Mouse (Mus musculus): Measurements from ENCODE around the gene Hes7.

Hes7 gene

DNA sequence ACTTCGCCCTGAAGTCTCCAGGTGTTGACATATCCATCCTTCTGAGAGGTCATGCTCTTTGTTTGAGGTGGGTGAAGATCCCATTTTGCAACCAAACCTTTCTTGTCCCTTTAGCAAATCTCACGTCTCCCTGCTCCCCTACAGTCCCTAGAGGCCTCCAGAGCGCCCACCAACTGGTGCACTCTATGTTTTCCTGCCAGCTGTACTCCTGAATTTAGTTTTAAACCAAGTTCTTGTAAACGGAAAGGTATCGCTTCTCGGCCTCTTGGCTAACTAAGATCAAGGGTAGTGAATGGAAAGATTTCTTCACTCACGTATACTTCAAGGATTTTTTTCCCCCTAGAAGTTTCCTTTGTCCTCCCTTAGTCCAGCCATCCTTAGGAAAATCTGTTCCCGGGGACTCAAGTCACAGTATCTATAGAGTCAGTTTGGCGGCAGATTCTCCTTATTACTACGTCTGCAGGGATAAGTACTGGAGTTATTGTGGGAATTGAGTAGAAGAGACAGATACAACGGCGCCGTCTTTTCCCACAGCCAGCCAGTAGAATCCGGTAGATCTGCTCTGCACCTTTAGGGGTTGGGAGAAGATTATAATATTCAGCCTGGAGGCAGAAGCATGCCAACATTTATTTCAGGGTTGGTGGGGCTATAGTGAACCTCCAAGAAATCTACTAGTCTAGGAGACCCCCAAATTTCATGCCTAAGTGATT, 603 bp upstream of the Hes7 start:
- DNase-seq: no peak

DNA sequence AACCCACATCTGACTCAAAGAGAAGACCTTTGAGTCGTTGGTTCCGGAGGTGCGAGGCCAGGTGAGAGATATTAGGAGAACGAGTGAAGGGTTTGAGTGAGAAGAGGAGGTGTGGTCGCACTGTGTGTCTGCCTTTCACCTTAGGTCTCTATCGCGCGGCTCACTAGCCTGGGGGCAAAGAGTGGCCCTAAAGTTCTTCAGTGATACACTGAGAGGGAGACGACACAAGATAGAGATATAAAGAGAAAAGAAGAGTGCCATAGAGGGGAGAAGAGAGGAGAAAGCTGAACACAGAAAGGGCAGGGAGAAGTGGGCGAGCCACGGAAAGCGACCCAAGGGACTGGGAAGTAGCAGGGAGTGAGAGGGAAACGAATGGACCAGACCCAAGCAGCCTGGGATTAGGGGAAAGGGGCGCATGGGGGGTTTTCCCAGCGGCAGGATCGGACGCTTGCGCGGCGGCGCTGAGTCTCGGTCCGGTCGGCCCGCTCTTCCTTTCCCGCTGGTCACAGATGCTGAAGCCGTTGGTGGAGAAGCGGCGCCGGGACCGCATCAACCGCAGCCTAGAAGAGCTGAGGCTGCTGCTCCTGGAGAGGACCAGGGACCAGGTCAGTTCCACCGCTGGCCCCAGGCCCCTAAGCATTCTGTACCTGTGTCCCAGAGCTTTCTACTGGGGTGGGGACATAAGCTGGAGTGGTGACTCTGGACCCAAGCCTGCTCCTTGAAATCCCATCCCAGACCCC, 967 bp downstream of the Hes7 start:
- no peak for DNase-seq

DNA sequence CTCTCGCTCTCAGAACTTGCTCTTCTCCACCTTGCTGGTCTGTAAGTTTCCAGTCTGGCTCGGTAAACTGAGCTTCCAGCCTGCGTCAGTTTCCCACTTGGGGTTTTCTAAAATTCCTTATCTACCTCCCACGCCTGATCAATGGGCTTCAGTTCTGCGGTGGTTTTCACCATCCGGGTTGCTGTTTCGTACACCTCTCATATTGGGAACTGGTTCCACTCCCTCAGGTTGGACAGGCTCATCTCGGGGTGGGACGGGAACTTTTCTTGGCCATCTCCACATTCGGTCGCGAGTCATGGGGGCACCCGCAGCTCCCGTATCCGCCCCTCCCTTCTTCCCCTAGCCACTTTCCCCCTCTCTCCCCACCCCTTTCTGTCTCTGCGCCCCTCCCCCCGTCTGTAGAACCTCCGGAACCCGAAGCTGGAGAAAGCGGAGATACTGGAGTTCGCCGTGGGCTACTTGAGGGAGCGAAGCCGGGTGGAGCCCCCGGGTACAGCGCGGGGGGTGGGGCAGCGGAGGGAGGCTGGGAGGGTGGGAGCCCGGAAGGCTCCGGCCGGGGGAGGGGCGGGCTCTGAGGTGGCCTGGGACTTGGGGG, 1.6 kb downstream of the Hes7 start:
- DNase-seq: no peak

DNA sequence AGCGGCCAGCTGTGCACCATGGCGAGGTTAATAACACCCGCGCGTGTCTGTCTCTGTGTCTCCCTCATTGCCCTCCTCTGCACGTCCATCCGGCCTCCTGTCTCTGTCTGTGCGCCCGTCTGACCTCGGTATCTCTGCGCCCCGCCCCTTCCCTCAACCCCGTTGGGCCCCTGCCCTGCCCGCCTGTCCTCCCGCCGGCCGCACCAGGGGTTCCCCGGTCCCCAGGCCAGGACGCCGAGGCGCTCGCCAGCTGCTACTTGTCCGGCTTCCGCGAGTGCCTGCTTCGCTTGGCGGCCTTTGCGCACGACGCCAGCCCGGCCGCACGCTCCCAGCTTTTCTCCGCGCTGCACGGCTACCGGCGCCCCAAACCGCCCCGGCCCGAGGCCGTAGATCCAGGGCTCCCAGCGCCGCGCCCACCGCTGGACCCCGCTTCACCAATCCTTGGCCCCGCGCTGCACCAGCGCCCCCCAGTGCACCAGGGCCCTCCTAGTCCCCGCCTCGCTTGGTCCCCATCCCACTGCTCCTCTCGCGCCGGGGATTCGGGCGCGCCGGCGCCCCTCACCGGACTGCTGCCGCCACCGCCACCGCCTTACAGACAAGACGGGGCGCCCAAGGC, 2.2 kb downstream of the Hes7 start, which contains the start of gene 9130213A22Rik:
9130213A22Rik (minus strand) TSS at position 254 of the 616 bp plus-strand sequence.
- peak; percentile 91 to 92 for DNase-seq

DNA sequence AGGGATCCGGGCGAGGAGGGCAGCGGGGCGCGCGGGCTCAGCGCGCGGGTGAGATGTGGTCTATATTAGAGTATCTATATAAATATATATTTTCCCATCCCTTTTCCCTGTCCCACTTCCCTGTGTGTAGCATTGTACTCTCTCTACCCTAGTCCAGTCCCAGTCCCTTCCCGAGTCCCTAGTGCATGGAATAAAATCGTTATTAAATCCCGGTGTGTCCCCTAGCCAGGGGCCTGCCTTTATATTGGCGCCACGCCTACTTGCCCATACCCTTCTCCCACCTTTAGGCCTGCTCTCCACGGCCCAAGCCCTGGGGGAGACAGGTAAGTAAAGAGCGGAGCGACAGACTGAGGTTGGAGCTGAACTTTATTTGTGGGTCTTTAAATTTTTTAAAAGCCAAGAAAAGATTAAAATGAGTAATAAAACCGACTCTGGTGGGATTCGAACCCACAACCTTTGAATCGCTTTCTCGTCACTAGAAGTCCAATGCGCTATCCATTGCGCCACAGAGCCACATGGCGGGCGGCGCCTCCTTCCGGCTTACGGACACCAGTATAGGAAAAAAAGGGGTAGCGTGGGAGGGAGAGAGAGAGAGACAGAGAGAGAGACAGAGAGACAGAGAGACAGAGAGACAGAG, 3.0 kb downstream of the Hes7 start:
- peak; percentile 89 to 91 for DNase-seq

DNA sequence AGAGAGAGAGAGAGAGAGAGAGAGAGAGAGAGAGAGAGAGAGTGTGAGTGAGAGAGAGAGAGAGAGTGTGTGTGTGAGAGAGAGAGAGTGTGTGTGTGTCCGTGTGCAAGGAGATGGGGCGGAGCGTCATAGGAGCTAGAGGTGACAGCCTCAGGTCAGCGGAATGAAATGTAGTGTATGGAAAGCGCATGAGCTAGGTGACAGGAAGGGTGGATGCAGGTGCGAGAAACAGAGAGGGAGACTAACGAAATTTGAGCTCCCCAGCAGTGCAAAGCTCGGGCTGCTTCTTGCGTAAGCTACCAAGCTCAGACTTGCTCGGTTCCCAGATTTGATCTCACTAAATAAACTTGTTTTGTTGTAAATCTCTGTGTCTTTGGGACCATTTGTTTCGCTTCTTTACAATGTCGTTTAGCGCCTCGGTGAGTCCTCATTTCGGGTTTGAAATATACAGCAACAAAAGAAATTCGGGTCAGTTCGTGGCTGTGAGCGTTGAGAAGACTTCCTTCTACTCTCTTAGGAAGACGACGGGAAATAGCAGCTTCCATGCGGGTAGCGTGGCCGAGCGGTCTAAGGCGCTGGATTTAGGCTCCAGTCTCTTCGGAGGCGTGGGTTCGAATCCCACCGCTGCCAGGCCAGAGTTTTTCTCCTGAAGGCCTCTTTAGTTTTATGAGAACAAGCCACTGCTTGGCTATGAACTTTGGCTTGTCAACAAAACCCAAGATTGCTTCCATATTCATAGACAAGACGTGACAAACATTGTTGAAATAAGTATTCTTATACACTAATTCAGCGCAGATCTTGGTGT, 3.7 kb downstream of the Hes7 start:
- DNase-seq: peak; percentile 88 to 89

DNA sequence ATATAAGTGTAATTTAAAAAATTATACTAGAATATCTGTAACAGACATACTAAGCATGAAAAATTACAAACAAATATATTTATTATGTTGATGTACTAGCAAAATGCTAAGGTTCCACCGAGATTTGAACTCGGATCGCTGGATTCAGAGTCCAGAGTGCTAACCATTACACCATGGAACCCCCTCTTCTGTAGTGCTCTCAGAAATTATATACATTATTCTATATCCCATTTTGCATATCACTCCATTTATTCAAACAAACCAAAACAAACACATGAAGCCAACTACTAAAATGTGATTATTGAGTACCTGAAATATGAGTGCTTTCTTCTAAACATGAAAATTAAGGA, 4.3 kb downstream of the Hes7 start:
- peak in 1 of 2 experiments; percentile 63 for DNase-seq

DNA sequence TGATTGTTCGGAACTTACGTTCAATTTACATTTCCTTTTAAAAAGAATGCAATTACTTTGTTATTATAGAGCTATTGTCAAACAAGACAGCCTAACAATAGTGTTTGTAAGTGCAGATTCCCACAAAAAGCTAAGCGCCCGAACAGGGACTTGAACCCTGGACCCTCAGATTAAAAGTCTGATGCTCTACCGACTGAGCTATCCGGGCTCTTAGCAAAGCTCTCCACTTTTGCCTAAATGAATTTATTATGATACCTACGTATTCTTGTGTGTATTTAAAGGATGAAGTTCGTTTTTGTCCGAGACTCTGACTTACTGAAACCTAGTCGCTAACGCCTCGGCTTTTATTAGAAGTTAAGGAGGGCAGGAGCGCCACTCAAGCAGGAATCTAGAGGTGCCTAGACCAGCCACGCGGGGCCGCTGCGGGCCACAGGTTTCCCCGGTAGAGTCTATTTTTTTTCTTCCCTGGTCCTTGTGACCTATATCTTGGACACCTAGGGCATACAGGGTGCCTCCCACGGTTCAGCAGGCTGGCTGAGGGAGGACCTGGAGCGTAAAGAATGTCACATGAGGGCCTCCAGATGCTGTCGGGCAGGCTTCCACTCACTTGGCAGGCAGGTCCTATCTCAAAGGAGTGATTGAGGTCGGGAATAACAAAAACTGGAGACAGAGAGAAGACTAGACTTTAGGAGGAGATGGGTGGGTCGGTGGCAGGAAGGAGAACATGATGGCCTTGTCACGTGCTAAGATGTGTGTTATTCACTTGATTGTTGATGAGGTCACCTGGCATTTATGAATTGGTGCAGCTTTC, 5.0 kb downstream of the Hes7 start:
- DNase-seq: peak; percentile 85 to 87

DNA sequence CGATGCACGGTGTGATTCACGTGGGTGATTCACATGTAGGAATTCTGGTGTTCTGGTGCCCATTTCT, 5.5 kb downstream of the Hes7 start, which contains the start of gene Aloxe3:
Aloxe3 (plus strand) TSS at position 45 of the 67 bp plus-strand sequence.
- DNase-seq: no peak

DNA sequence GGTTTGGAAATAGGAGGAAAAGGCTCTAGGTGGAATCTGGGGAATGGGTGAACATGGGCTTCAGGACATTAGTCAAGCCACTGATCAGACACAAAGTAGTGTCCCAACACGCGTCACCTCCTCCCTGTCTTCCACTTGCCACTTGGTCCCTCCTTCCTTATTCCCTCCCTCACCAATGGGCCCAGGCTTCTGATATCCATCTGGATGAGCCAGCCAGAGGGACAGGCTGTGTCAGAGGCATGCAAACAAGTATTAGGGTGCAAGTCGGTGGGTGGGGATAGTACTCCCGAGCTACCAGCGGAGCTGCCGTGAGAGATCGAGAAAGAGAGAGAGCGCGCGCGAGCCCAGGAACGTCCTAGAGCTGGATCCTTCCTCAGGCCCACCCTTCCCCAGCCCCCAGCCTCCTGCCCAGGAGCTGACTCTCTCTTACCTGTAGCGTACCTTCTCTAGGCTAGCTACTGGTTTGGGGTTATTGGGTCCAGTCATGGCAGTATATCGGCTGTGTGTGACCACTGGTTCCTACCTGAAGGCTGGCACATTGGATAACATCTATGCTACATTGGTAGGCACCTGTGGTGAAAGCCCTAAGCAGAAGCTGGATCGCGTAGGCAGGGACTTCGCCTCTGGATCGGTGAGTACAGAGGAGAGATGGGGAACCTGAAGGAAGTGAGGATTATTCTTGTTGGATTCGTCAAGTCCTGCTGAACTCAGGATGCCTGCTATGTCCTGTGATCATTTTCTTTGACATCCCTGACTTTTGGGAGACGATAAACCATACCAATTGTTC, 5.9 kb downstream of the Hes7 start:
- DNase-seq: no peak

DNA sequence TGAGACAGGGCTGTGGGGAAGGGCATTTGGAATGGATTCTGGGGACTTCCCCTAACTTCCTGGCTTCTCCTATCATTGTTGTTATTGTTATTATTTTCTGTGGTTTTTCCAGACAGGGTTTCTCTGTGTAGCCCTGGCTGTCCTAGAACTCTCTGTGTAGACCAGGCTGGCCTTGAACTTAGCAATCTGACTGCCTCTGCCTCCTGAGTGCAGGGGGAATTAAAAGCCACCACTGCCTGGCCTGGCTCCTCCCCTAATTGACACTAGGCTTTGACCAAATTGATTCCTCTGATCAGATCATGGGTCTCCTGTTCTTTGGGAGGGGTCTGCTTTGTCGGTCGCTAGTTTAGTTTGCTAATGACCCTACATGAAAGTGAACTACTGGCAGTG, 6.5 kb downstream of the Hes7 start:
- DNase-seq: no peak

DNA sequence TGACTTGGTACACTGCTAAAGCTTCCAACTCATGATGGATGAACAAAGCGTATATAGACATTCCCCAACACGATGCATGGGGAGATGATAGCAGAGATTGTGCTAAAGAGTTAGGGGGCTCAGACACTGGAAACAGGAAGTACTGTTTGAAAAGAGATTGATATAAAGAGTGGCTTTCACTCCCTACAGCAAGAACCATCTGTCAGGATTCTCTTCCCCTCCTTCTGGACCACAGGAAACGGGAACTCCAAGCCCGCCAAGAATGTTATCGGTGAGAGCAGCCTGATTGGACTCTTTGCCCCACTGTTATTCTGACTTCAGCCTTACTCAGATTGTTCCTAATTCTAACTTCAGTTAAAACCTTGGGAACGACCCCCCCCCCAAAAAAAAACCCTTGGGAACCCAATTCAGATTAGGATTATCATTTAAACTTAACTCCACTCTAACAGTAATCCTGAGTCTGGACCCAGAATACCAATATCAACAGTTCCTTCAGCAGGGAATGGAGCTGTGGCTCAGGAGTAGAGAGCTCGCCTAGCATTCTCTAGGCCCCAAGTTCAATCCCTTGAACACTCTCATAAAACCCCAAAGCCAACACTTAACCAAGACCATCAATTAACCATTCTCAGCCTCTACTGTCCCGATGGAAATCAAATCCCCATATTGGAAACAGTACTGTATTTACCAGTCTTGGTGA, 8.4 kb downstream of the Hes7 start:
- no peak for DNase-seq

DNA sequence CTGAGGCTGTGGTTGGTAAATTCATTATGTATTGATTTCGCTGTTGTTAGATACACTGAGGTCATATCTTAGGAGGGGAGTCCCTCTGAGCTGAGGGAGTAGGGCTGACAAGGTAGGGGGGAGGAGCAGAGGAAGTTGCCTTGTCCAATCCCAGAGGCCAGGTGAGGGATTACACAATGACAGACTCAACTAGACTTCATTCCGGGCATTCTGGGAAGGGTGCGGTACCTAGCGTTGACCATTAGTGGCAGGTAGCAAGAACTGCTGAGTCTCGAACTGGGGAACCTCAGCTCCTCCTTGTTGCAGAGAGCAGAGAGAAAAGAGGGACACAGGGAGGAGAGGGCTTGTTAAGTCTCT, 13.3 kb downstream of the Hes7 start:
- peak in 1 of 2 experiments; percentile 52 for DNase-seq

DNA sequence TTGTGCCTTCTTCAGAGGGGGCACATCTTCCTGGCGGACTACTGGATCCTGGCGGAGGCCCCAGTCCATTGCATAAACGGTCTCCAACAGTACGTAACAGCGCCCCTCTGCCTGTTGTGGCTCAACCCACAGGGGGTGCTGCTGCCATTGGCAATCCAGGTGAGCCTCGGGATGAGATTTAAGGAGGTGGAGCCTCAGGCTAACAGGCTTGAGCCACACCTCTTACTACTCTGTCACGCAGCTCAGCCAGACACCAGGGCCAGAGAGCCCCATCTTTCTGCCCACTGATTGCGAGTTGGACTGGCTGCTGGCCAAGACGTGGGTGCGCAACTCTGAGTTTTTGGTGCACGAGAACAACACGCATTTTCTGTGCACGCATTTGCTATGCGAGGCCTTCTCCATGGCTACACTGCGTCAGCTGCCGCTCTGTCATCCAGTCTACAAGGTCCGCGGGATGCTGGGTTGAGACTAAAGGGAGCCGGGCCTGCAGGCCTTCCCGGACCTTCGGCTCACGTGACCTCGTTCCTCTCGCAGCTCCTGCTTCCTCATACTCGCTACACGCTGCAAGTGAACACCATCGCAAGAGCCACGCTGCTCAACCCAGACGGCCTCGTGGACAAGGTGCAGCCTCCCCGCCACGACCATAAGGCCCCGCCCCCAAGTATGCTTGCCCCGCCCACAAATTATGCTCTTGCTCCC, 13.9 kb downstream of the Hes7 start:
- DNase-seq: peak; percentile 71 to 81

DNA sequence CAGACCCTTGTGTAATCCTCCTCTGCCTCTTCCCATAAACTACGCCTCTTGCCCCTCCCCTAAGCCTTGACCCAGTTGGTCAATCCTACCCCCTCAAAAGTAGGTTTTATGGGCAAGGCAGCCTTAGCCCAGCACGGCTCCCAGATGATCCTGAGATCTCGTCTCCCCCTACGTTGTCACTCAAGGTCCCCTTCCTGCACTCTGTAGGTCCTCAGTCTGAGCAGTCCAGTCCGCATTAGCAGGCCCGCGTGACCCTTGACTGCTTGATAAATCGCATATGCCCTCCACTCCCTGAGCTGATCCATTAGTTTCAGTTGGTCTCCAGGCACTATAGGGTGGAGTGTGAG, 14.4 kb downstream of the Hes7 start:
- DNase-seq: no peak

DNA sequence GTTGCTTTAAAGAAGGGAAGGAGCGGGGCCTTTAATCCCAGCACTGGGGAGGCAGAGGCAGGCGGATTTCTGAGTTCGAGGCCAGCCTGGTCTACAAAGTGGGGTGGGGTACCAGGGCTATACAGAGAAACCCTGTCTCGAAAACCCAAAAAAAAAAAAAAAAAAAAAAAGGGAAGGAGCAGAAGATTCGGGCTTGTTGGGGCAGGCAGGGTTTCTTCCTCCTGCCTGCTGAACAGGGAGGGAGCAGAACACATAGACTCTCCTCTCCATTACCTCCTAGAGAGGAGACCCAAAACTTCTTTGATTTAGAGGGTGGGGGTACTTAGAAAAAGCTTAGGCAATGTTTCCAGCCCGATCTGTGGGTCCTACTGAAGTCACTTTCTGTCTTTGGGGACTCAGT, 15.2 kb downstream of the Hes7 start:
- no peak for DNase-seq

DNA sequence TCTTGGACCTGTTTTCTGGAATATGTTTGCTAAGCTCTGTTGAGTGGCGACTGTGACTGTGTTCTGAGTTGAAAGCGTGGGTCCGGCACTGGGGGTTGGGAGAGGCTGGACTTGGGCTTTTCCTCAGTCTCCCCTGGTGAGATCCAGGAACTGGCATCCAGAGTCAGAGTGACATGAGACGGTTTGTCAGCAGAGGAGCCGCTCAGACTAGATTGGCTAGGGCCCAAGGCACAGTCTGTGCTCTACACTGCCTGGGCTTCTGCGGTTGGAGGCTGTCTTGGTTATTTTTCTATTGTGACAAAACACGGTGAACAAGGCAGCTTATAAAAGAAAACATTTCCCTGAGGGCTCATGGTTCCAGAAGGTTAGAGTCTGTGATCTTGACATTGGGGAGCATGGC, 27.3 kb downstream of the Hes7 start:
- DNase-seq: no peak

DNA sequence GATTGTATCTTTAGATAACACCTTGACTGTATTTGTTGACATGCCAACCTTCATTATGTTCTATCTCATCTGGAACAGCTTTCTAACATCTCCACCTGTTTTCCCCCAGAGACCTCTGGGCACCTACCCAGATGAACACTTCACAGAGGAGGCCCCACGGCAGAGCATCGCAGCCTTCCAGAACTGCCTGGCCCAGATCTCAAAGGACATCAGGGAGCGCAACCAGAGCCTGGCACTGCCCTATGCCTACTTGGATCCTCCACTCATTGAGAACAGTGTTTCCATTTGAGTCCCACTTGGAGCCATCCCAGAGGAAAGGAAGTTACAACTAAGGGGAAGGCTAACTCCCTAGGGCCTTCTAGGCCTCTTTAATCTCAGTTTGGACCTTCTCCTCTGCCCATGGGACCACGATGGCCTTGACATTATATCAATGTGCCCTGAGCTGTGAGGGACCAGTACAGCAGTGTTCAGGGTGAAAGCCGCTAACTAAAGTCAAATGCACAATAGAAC, 28.3 kb downstream of the Hes7 start:
- DNase-seq: no peak

DNA sequence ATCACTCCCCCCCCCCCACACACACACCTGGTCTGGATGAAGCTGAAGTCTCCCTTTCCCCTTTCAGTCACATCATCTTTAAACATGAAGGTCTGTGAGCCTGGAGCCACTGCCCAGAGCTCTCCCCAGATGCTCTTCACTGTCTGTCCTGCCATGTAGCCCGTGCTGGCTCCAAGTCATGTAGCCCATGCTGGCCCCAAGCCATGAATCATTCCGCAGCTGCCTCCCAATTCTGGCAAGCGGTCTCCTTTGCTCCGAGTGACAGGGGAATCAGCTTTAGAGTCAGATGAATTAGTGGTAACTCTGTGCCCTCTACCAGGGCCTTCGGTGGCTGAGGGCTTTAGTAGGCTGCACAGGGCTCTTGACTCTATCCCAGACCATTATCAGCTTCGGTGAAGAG, 29.5 kb downstream of the Hes7 start:
- DNase-seq: no peak

DNA sequence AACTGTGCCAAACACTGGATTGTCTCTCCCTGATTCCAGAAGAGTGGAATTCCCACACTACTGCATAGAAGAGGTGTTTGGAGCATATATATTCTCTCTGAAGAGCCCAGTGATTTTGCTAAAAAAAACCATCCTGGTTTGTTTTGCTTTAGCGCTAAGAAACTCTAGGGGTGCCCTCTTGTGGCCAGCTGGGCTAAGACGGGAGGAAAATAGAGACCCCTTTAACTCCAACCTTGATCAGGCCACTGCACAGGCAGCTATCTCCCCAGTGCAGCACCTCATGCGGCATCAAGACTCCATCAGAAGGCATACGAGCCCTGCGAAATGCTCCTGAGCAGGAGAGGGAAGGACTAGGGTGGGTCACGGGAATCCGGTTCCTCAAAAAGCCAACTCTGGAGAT, 30.2 kb downstream of the Hes7 start:
- peak; percentile 59 to 63 for DNase-seq
